Mouse (Mus musculus): ENCODE results near the gene Agbl4. TPM values are rescaled to one million over a fixed set of nuclear protein-coding genes. Genes with fewer than 3 reads are reported as not detected.

The Agbl4 gene
- polyA plus RNA-seq, 1 experiment: 13.1 TPM

- no peak overlapping the region for H3K4me3 ChIP-seq (ENCODE audit: insufficient read depth, low read length)
- TF ChIP-seq POLR2A (IDR thresholded peaks at IDR 0.05; ENCODE audit: extremely low read depth, insufficient read depth, low read length): no peak
- no peak for TF ChIP-seq CTCF (IDR thresholded peaks at IDR 0.05; ENCODE audit: extremely low read depth, insufficient read depth, low read length)
- no peak overlapping the region for H3K27ac ChIP-seq (ENCODE audit: insufficient read depth, low read length)
- peaks cover 2% of the 10 kb centered on the region for H3K4me1 ChIP-seq (ENCODE audit: control insufficient read depth, insufficient read depth, low read length)
Measured at GRCm38 (mm10) chr4:111664146-111664545, 1266.7 kb downstream of the Agbl4 start.

DNA sequence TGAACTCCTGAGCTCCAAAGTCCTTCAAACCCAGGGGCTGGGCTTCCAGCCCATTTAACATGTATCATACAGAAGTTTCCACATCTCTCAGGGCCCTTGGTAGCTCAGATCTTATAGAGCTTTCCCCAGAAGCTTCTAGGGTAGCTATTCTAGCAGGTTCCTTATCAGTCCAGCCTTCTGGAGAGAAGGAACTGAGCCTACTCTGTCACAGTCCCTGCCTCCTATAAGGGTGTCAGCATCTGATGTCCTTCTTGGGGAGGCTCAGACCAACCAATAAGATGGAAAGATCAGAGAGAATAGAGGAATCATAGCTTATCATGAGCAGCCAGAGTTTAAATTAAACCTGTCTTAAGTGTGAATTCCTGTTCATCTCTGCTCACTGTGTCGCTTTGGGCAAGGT, 1269.3 kb downstream of the Agbl4 start:
- TF ChIP-seq POLR2A (IDR thresholded peaks at IDR 0.05; ENCODE audit: extremely low read depth, insufficient read depth, low read length) (no peak), CTCF (IDR thresholded peaks at IDR 0.05; ENCODE audit: extremely low read depth, insufficient read depth, low read length) (no peak)
- Histone ChIP-seq H3K4me1 (ENCODE audit: control insufficient read depth, insufficient read depth, low read length) (peaks cover 6% of the 10 kb centered on the region), H3K4me3 (ENCODE audit: insufficient read depth, low read length) (no peak overlapping the region), H3K27ac (ENCODE audit: insufficient read depth, low read length) (no peak overlapping the region)

GRCm38 (mm10) chr4:111669369-111669768, 1271.9 kb downstream of the Agbl4 start:
- peaks cover 4% of the 10 kb centered on the region for H3K4me1 ChIP-seq (ENCODE audit: control insufficient read depth, insufficient read depth, low read length)
- no peak for TF ChIP-seq POLR2A (IDR thresholded peaks at IDR 0.05; ENCODE audit: extremely low read depth, insufficient read depth, low read length)
- no peak for TF ChIP-seq CTCF (IDR thresholded peaks at IDR 0.05; ENCODE audit: extremely low read depth, insufficient read depth, low read length)
- no peak overlapping the region for H3K4me3 ChIP-seq (ENCODE audit: insufficient read depth, low read length)
- no peak overlapping the region for H3K27ac ChIP-seq (ENCODE audit: insufficient read depth, low read length)

- Histone ChIP-seq H3K4me1 (ENCODE audit: control insufficient read depth, insufficient read depth, low read length) (peaks cover 4% of the 10 kb centered on the region), H3K4me3 (ENCODE audit: insufficient read depth, low read length) (no peak overlapping the region), H3K27ac (ENCODE audit: insufficient read depth, low read length) (no peak overlapping the region)
- TF ChIP-seq CTCF (IDR thresholded peaks at IDR 0.05; ENCODE audit: extremely low read depth, insufficient read depth, low read length) (no peak), POLR2A (IDR thresholded peaks at IDR 0.05; ENCODE audit: extremely low read depth, insufficient read depth, low read length) (no peak)
Measured at GRCm38 (mm10) chr4:111670566-111671421, 1273.3 kb downstream of the Agbl4 start.

DNA sequence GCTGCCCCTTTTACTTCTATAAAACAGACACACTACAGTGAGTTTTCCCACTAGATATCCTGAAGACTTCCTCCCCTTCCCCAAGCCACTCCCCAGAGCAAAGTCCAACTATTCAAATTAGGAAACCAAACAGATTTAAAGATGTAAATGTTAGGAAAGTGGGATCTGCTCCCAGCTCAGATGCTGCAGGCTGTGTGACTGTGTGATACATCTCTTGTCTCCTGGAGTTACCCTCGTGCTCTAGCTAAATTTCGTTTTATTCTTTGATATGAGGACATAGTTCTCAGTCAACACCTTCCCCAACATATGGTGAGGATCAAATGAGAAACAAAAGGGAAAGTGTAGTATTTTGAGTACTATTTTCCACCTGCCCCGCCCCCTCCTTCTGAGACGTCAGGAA, 1274.0 kb downstream of the Agbl4 start:
- no peak overlapping the region for H3K4me3 ChIP-seq (ENCODE audit: insufficient read depth, low read length)
- no peak overlapping the region for H3K27ac ChIP-seq (ENCODE audit: insufficient read depth, low read length)
- H3K4me1 ChIP-seq (ENCODE audit: control insufficient read depth, insufficient read depth, low read length): peaks cover 4% of the 10 kb centered on the region
- TF ChIP-seq CTCF (IDR thresholded peaks at IDR 0.05; ENCODE audit: extremely low read depth, insufficient read depth, low read length): no peak
- no peak for TF ChIP-seq POLR2A (IDR thresholded peaks at IDR 0.05; ENCODE audit: extremely low read depth, insufficient read depth, low read length)

DNA sequence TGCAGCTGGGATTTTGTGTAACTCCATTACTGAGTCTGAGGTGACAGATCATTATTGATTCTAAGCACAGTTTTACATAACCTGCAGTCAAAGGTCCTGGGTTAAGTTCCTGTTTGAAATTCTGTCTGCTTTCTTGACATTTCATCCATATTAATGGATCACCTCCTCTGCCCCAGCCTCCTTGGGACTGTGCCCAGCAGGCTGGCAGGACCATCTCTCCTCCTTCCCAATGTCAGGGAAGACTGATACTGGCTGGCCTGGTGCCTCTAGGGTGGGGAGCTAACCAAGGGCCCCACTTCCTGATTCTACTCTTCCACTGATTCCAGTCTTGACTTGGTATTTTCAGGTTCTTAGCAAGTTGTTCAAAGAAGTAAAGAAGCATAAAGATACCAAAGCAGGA, 1276.4 kb downstream of the Agbl4 start:
- no peak overlapping the region for H3K4me3 ChIP-seq (ENCODE audit: insufficient read depth, low read length)
- H3K27ac ChIP-seq (ENCODE audit: insufficient read depth, low read length): no peak overlapping the region
- TF ChIP-seq CTCF (IDR thresholded peaks at IDR 0.05; ENCODE audit: extremely low read depth, insufficient read depth, low read length) (no peak), POLR2A (IDR thresholded peaks at IDR 0.05; ENCODE audit: extremely low read depth, insufficient read depth, low read length) (no peak)
- peaks cover 4% of the 10 kb centered on the region for H3K4me1 ChIP-seq (ENCODE audit: control insufficient read depth, insufficient read depth, low read length)

- no peak overlapping the region for H3K27ac ChIP-seq (ENCODE audit: insufficient read depth, low read length)
- H3K4me3 ChIP-seq (ENCODE audit: insufficient read depth, low read length): no peak overlapping the region
- TF ChIP-seq CTCF (IDR thresholded peaks at IDR 0.05; ENCODE audit: extremely low read depth, insufficient read depth, low read length) (no peak), POLR2A (IDR thresholded peaks at IDR 0.05; ENCODE audit: extremely low read depth, insufficient read depth, low read length) (no peak)
- H3K4me1 ChIP-seq (ENCODE audit: control insufficient read depth, insufficient read depth, low read length): no peaks in the 10 kb centered on the region
Measured at GRCm38 (mm10) chr4:111681926-111682325, 1284.5 kb downstream of the Agbl4 start.

DNA sequence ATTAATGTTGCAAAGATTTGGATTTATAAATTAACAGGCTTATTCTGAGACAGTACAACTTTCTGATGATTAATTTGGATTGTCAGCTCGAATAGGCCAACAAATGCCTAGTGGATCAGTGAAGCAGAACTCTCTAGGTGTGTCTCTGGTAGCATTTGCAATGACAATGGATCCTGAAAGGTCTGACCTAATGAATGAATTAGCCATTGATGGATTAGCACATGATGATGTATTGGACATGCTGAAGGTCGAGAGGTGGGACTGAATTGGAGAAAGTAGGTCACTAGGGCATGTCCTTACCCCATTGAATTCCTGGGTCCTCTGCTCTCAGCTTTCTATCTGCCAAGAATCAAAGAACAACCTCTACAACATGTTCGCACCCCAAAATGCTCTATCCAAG, 1285.3 kb downstream of the Agbl4 start:
- TF ChIP-seq POLR2A (IDR thresholded peaks at IDR 0.05; ENCODE audit: extremely low read depth, insufficient read depth, low read length) (no peak), CTCF (IDR thresholded peaks at IDR 0.05; ENCODE audit: extremely low read depth, insufficient read depth, low read length) (no peak)
- Histone ChIP-seq H3K4me1 (ENCODE audit: control insufficient read depth, insufficient read depth, low read length) (no peaks in the 10 kb centered on the region), H3K27ac (ENCODE audit: insufficient read depth, low read length) (no peak overlapping the region), H3K4me3 (ENCODE audit: insufficient read depth, low read length) (no peak overlapping the region)

- Histone ChIP-seq H3K27ac (ENCODE audit: insufficient read depth, low read length) (no peak overlapping the region), H3K4me1 (ENCODE audit: control insufficient read depth, insufficient read depth, low read length) (no peaks in the 10 kb centered on the region), H3K4me3 (ENCODE audit: insufficient read depth, low read length) (no peak overlapping the region)
- TF ChIP-seq POLR2A (IDR thresholded peaks at IDR 0.05; ENCODE audit: extremely low read depth, insufficient read depth, low read length): no peak
- no peak for TF ChIP-seq CTCF (IDR thresholded peaks at IDR 0.05; ENCODE audit: extremely low read depth, insufficient read depth, low read length)
Measured at GRCm38 (mm10) chr4:111683843-111684242, 1286.4 kb downstream of the Agbl4 start.

GRCm38 (mm10) chr4:111685951-111686350, 1288.5 kb downstream of the Agbl4 start:
- Histone ChIP-seq H3K4me3 (ENCODE audit: insufficient read depth, low read length) (no peak overlapping the region), H3K4me1 (ENCODE audit: control insufficient read depth, insufficient read depth, low read length) (no peaks in the 10 kb centered on the region), H3K27ac (ENCODE audit: insufficient read depth, low read length) (no peak overlapping the region)
- TF ChIP-seq CTCF (IDR thresholded peaks at IDR 0.05; ENCODE audit: extremely low read depth, insufficient read depth, low read length) (no peak), POLR2A (IDR thresholded peaks at IDR 0.05; ENCODE audit: extremely low read depth, insufficient read depth, low read length) (no peak)

Measured in cortical plate, adult 2 months (tissue).